In the genomic region with DNA sequence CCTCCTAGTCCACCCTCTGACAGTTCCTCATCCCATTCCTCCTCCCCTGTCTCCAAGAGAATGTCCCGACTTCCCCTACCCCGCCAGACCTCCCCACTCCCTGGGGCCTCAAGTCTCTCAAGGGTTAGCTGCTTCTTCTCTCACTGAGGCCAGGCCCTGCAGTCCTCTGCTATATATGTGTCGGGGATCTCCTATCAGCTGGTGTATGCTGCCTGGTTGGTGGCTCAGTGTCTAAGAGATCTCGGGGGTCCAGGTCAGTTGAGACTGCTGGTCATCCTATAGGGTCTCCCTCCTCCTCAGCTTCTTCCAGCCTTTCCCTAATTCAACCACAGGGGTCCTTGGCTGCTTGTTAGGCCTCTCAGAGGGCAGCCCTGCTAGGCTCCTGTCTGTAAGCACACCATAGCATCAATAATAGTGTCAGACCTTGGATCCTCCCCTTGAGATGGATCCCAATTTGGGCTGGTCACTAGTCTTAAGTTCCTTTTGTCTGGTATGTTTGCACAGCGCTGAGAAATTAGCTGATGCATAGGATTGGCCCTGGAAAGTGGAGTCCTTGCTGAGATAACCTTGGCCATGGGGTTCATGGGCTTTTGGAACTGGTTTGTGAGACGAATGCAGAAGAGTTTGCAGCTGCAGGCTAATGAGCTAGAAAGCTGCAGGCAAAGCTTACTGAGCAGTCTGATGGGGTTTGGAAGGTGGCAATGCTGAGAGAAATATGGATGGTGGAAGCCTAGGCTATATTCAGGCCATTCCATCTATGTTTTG, we compare ENCODE assay signal across 21 mouse cellular contexts.
"Had no signal": no experiment of that assay in that cellular context is flagged by ENCODE, and none has a peak within 500 bp of the region (broad histone marks: within the 10 kb centered on the region; RNA-seq: fewer than 3 reads in every experiment).

No protein-coding gene starts in this region.

- ATAC-seq: liver, embryonic 12.5 days; midbrain, embryonic 15.5 days had no signal

- H3K9ac ChIP-seq: limb, embryonic 13.5 days; liver, embryonic 12.5 days; liver, embryonic 15.5 days; lung, embryonic 15.5 days; midbrain, embryonic 12.5 days; midbrain, embryonic 15.5 days; neural tube, embryonic 12.5 days; neural tube, embryonic 15.5 days had no signal

- H3K9me3 ChIP-seq: limb, embryonic 10.5 days; limb, embryonic 13.5 days; liver, embryonic 12.5 days; liver, embryonic 15.5 days; lung, embryonic 15.5 days; megakaryocyte, embryonic 14.5 days; midbrain, embryonic 12.5 days; midbrain, embryonic 15.5 days; neural tube, embryonic 12.5 days; neural tube, embryonic 15.5 days had no signal

- H3K27me3 ChIP-seq: limb, embryonic 13.5 days; liver, embryonic 12.5 days; liver, embryonic 15.5 days; lung, embryonic 15.5 days; midbrain, embryonic 12.5 days; midbrain, embryonic 15.5 days; neural tube, embryonic 12.5 days; neural tube, embryonic 15.5 days had no signal

- H3K4me2 ChIP-seq: limb, embryonic 13.5 days; liver, embryonic 12.5 days; liver, embryonic 15.5 days; lung, embryonic 15.5 days; midbrain, embryonic 12.5 days; midbrain, embryonic 15.5 days; neural tube, embryonic 12.5 days; neural tube, embryonic 15.5 days had no signal

- H3K4me3 ChIP-seq: layer of hippocampus, adult 2 months; limb, embryonic 10.5 days; limb, embryonic 13.5 days; liver, embryonic 12.5 days; liver, embryonic 15.5 days; lung, embryonic 15.5 days; megakaryocyte, embryonic 14.5 days; midbrain, embryonic 12.5 days; midbrain, embryonic 15.5 days; neural tube, embryonic 12.5 days; neural tube, embryonic 15.5 days had no signal

- DNase-seq: kidney, postnatal 25 days; layer of hippocampus, adult 9-11 months; liver; lung, adult 18-20 months; lung, postnatal 10 days; lung, postnatal 36 days; thymus, adult 18-20 months; thymus, postnatal 36 days had no signal

- H3K27ac ChIP-seq: kidney, postnatal 0 days; layer of hippocampus, adult 2 months; limb, embryonic 10.5 days; limb, embryonic 13.5 days; liver, embryonic 12.5 days; liver, embryonic 15.5 days; lung, embryonic 15.5 days; midbrain, embryonic 12.5 days; midbrain, embryonic 15.5 days; neural tube, embryonic 12.5 days; neural tube, embryonic 15.5 days; stomach, postnatal 0 days had no signal

- H3K4me1 ChIP-seq: limb, embryonic 10.5 days; limb, embryonic 13.5 days; liver, embryonic 12.5 days; liver, embryonic 15.5 days; lung, embryonic 15.5 days; megakaryocyte, embryonic 14.5 days; midbrain, embryonic 12.5 days; midbrain, embryonic 15.5 days; neural tube, embryonic 12.5 days; neural tube, embryonic 15.5 days had no signal

- H3K36me3 ChIP-seq: limb, embryonic 10.5 days; limb, embryonic 13.5 days; liver, embryonic 12.5 days; liver, embryonic 15.5 days; lung, embryonic 15.5 days; midbrain, embryonic 12.5 days; midbrain, embryonic 15.5 days; neural tube, embryonic 12.5 days; neural tube, embryonic 15.5 days had no signal
